Mouse (Mus musculus): ENCODE results near the gene Sgta.

DNA sequence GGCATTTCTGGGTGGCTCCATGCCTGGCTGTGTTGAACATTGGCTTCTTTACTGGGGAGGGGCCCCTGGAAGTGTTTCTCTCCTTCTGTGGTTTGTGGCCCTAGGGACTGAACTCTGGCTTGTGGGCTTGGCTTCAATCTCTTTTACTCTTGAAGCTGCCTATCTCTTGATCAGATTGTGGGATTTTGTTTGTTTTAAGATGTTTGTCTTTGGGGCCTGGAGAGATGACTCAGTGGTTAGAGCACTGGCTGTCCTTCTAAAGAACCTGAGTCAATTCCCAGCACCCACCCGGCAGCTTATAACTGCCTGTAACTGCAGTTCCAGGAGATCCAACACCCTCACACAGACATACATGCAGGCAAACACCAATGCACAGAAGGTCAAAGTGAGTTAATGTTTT, 16.4 kb upstream of the Sgta start:
- TF ChIP-seq CTCF (IDR thresholded peaks at IDR 0.05; ENCODE audit: extremely low read depth, insufficient read depth, low read length): no peak
- no peak for TF ChIP-seq POLR2A (IDR thresholded peaks at IDR 0.05; ENCODE audit: extremely low read depth, insufficient read depth, low read length)
